Mouse (Mus musculus) layer of hippocampus, postnatal 10 days (tissue): ENCODE results near the gene Txnip. TPM values are rescaled to one million over a fixed set of nuclear protein-coding genes. Genes with fewer than 3 reads are reported as not detected.

ENCODE experiments used
- total RNA-seq, 2 experiments: library from RNA; stranded (reverse); gene quantifications; 2 replicates each; pipeline ENCODE4 v1.2.3; 2021

Txnip gene
- total RNA-seq, 2 experiments from 2014 or later = 36.5 to 46.1 TPM

Other genes starting within 250 kb of the Txnip start
- gene BC107364, start 105.7 kb upstream of the Txnip start, total RNA-seq = not detected
- gene Hfe2, start 32.8 kb upstream of the Txnip start, total RNA-seq = under 1 TPM; 0.41 to 0.49 TPM
- not detected for gene Gm16253, start 19.0 kb downstream of the Txnip start, total RNA-seq
- 10 to 100 TPM; 27.5 to 28.6 TPM for gene Polr3gl, start 36.2 kb downstream of the Txnip start, total RNA-seq
- 10 to 100 TPM; 41.3 to 45.5 TPM for gene Ankrd34a, start 38.7 kb downstream of the Txnip start, total RNA-seq
- gene Lix1l, start 43.2 kb downstream of the Txnip start, total RNA-seq = 10 to 100 TPM; 40.8 to 44.5 TPM
- gene Rbm8a, start 72.0 kb downstream of the Txnip start, total RNA-seq = 10 to 100 TPM; 69.9 to 75.6 TPM
- gene Pex11b, start 77.4 kb downstream of the Txnip start, total RNA-seq = 10 to 100 TPM; 43.2 to 50.3 TPM
- under 1 TPM; 0.25 to 0.34 TPM for gene Gm42957, start 77.5 kb downstream of the Txnip start, total RNA-seq
- 1 to 10 TPM; 1.4 to 1.8 TPM for gene Itga10, start 87.6 kb downstream of the Txnip start, total RNA-seq
- 1 to 10 TPM; 6.9 to 7.4 TPM for gene Ankrd35, start 112.2 kb downstream of the Txnip start, total RNA-seq
- 10 to 100 TPM; 25.6 to 31.7 TPM for gene Pias3, start 138.4 kb downstream of the Txnip start, total RNA-seq
- gene Nudt17, start 150.6 kb downstream of the Txnip start, total RNA-seq = 10 to 100 TPM in 1 of 2 experiments, 1 to 10 TPM in 1; 9.8 to 11.0 TPM
- 10 to 100 TPM; 26.4 to 28.1 TPM for gene Polr3c, start 169.7 kb downstream of the Txnip start, total RNA-seq
- gene Rnf115, start 169.7 kb downstream of the Txnip start, total RNA-seq = 10 to 100 TPM; 46.3 to 56.3 TPM